Mouse (Mus musculus) heart, adult 2 months (tissue): ENCODE results near the gene Tnp2. TPM values are rescaled to one million over a fixed set of nuclear protein-coding genes. Genes with fewer than 3 reads are reported as not detected.

Experiments
- DNase-seq, 2 experiments: peaks; one replicate each; pipeline ENCODE4 v3.0.0; 2021
- H3K27ac ChIP-seq: fragments of 200-600 bp; 2 replicates; pipeline ENCODE4 v1.8.1; 2022
- H3K27me3 ChIP-seq: fragments of 200-500 bp; 2 replicates; pipeline ENCODE4 v1.6.1; 2012; ENCODE audit warnings: mild to moderate bottlenecking, low read length, inconsistent platforms, mixed read lengths; ENCODE audit not compliant: control insufficient read depth, insufficient read depth
- H3K36me3 ChIP-seq: fragments of 200-500 bp; 2 replicates; pipeline ENCODE4 v1.6.1; 2012; ENCODE audit warnings: low read length, inconsistent platforms; ENCODE audit not compliant: control insufficient read depth, insufficient read depth
- H3K4me1 ChIP-seq: fragments of 200-500 bp; 2 replicates; pipeline ENCODE4 v1.6.1; 2011; ENCODE audit warnings: low read length; ENCODE audit not compliant: control insufficient read depth, insufficient read depth
- H3K4me3 ChIP-seq: fragments of 200-600 bp; 2 replicates; pipeline ENCODE4 v1.8.1; 2022
- H3K79me2 ChIP-seq: fragments of 200-500 bp; replicated peaks from 2 replicates; pipeline ENCODE4 v1.6.1; 2012; ENCODE audit warnings: mild to moderate bottlenecking, inconsistent platforms, low read length, moderate library complexity, mixed read lengths; ENCODE audit not compliant: control insufficient read depth, insufficient read depth
- H3K9ac ChIP-seq: fragments of 200-500 bp; 2 replicates; pipeline ENCODE4 v1.6.1; 2012; ENCODE audit warnings: low read depth, mild to moderate bottlenecking, control low read depth, inconsistent platforms, low read length, mixed read lengths
- CTCF ChIP-seq: fragments of 200-600 bp; IDR thresholded peaks from 2 replicates; pipeline ENCODE4 v1.8.1; 2022; ENCODE audit warnings: antibody characterized with exemption, mild to moderate bottlenecking, moderate library complexity
- WGBS: fragments of 180-500 bp; shearing (Covaris S2); methylation state at CpG from one replicate; pipeline ENCODE4 v1.1.7; 2018; 5-methylcytosine and 5-hydroxymethylcytosine counted together
- intact Hi-C: fragments of 180-260 bp; cut with DNase I; formaldehyde crosslinking; loops from one replicate; pipeline ENCODE4 v1.15.1; 2025
- polyA plus RNA-seq: library from polyadenylated mRNA; depleted of rRNA; stranded (reverse); fragments of >200 nt; gene quantifications from 2 replicates; pipeline ENCODE4 v1.2.3, GENCODE M21; 2012; rRNA removed
- total RNA-seq, 2 experiments: library from RNA; stranded (reverse); gene quantifications; 2 replicates each; pipeline ENCODE4 v1.2.3; 2021

Tnp2 gene
- total and polyA plus RNA-seq, 3 experiments, result 6.8 TPM; not detected in 2

DNA sequence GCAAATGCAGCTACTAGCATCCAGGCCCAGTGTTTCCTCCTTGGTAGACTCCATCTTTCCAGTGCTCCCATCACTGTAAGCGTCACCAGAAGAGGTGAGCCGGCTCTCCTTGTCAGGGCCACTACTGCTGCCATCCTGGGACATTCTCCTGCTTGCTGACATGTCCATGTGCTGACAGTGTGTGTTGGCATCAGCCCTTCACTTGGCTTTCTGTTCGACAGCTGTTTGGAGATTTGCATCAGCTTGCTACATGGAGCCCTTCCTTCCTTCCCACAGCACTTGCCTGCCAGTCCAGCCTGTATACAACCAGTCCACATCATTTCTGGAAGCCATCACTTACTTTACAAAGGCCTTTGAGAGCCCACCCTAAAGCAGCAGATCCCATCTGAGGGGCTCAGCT, 49.6 kb downstream of the Tnp2 start:
- Histone ChIP-seq H3K27ac (peak overlapping the region; percentile 87), H3K4me1 (peaks cover 39% of the 10 kb centered on the region), H3K9ac (no peak overlapping the region), H3K27me3 (no peaks in the 10 kb centered on the region), H3K79me2 (no peaks in the 10 kb centered on the region), H3K4me3 (no peak overlapping the region), H3K36me3 (peaks cover 11% of the 10 kb centered on the region)
- no peak for TF ChIP-seq CTCF
- intact Hi-C loops, result no loop called here
- WGBS, result 52% methylated on average over 3 of the region's 3 CpGs
- no peak for DNase-seq

Other genes starting within 250 kb of the Tnp2 start
- 10 to 100 TPM; 32.1 to 41.1 TPM for gene Dexi, start 245.6 kb downstream of the Tnp2 start, total RNA-seq
- gene Dexi, start 245.6 kb downstream of the Tnp2 start, polyA plus RNA-seq, result 56.8 and 65.5 TPM in 2 replicates
- 10 to 100 TPM; 55.4 to 57.5 TPM for gene Clec16a, start 243.3 kb downstream of the Tnp2 start, total RNA-seq
- gene Clec16a, start 243.3 kb downstream of the Tnp2 start, polyA plus RNA-seq, result 27.6 and 47.7 TPM in 2 replicates
- gene Socs1, start 3.1 kb downstream of the Tnp2 start, total RNA-seq, result under 1 TPM; 0.34 to 0.48 TPM
- 0.94 and 1.2 TPM in 2 replicates for gene Socs1, start 3.1 kb downstream of the Tnp2 start, polyA plus RNA-seq
- gene Prm3, start 2.3 kb upstream of the Tnp2 start, total RNA-seq, result not detected
- 0.41 TPM in 1 of 2 replicates, not detected in the other for gene Prm3, start 2.3 kb upstream of the Tnp2 start, polyA plus RNA-seq
- gene Prm2, start 7.5 kb upstream of the Tnp2 start, total RNA-seq, result not detected
- gene Prm2, start 7.5 kb upstream of the Tnp2 start, polyA plus RNA-seq, result 4.9 and 5.7 TPM in 2 replicates
- not detected for gene Prm1, start 17.2 kb upstream of the Tnp2 start, total RNA-seq
- 4.7 and 5.2 TPM in 2 replicates for gene Prm1, start 17.2 kb upstream of the Tnp2 start, polyA plus RNA-seq
- not detected for gene Gm11172, start 24.3 kb upstream of the Tnp2 start, total RNA-seq
- not detected in 2 replicates for gene Gm11172, start 24.3 kb upstream of the Tnp2 start, polyA plus RNA-seq
- under 1 TPM; 0.26 to 0.30 TPM for gene Rmi2, start 46.4 kb upstream of the Tnp2 start, total RNA-seq
- gene Rmi2, start 46.4 kb upstream of the Tnp2 start, polyA plus RNA-seq, result 0.45 and 0.47 TPM in 2 replicates